Mouse (Mus musculus) adrenal gland, postnatal 4 days (tissue): ENCODE measurements around the gene Immp2l. TPM values are rescaled to one million over a fixed set of nuclear protein-coding genes. Genes with fewer than 3 reads are reported as not detected.

Experiments
- DNase-seq, 2 experiments: peaks; one replicate each; pipeline ENCODE4 v3.0.0; 2021 to 2022; ENCODE audit warnings: low spot score in 2 of 2, mixed read lengths in 2 of 2
- total RNA-seq, 2 experiments: library from RNA; stranded (reverse); gene quantifications; 2 replicates each; pipeline ENCODE4 v1.2.3; 2021

Immp2l gene
- total RNA-seq, 2 experiments from 2014 or later, result 8.6 to 9.8 TPM

GRCm38 (mm10) chr12:41949841-41950241 lies 926.0 kb downstream of the Immp2l start:
- no peak for DNase-seq

GRCm38 (mm10) chr12:41950726-41951125 lies 926.8 kb downstream of the Immp2l start:
- DNase-seq, result no peak

- no peak for DNase-seq
Observed at GRCm38 (mm10) chr12:41961038-41961437, 937.1 kb downstream of the Immp2l start.

- DNase-seq, result no peak
Observed at GRCm38 (mm10) chr12:41991408-41991807, 967.5 kb downstream of the Immp2l start.
